Mouse (Mus musculus): ENCODE results near the gene Evx2. TPM values are rescaled to one million over a fixed set of nuclear protein-coding genes. Genes with fewer than 3 reads are reported as not detected.

Evx2 gene
- polyA plus RNA-seq, 1 experiment from 2014 or later = not detected

GRCm38 (mm10) chr2:74675666-74676282 lies 16.4 kb upstream of the Evx2 start:
- peak overlapping the region; percentile 58 for H3K9ac ChIP-seq (replicated peaks; ENCODE audit: low read length)
- peaks cover 56% of the 10 kb centered on the region for H3K4me1 ChIP-seq (ENCODE audit: insufficient read depth, low read length)
- H3K4me3 ChIP-seq (ENCODE audit: low read length) = peak overlapping the region; percentile 28
- H3K27ac ChIP-seq (ENCODE audit: low read length) = peak overlapping the region; percentile 61
- H3K9me3 ChIP-seq (ENCODE audit: low read length) = no peaks in the 10 kb centered on the region
- WGBS = 24% methylated on average over 24 of the region's 24 CpGs
- H3K4me2 ChIP-seq (replicated peaks; ENCODE audit: low read depth, low read length) = peak overlapping the region; percentile 51
- ATAC-seq (ENCODE audit: low FRiP score, low TSS enrichment) = 0 out of 2 replicates have a peak, but pooled peaks have one; percentile 0
- H3K36me3 ChIP-seq (ENCODE audit: insufficient read depth, low read length) = no peaks in the 10 kb centered on the region
- H3K27me3 ChIP-seq (ENCODE audit: insufficient read depth, low read length) = peaks cover 66% of the 10 kb centered on the region

DNA sequence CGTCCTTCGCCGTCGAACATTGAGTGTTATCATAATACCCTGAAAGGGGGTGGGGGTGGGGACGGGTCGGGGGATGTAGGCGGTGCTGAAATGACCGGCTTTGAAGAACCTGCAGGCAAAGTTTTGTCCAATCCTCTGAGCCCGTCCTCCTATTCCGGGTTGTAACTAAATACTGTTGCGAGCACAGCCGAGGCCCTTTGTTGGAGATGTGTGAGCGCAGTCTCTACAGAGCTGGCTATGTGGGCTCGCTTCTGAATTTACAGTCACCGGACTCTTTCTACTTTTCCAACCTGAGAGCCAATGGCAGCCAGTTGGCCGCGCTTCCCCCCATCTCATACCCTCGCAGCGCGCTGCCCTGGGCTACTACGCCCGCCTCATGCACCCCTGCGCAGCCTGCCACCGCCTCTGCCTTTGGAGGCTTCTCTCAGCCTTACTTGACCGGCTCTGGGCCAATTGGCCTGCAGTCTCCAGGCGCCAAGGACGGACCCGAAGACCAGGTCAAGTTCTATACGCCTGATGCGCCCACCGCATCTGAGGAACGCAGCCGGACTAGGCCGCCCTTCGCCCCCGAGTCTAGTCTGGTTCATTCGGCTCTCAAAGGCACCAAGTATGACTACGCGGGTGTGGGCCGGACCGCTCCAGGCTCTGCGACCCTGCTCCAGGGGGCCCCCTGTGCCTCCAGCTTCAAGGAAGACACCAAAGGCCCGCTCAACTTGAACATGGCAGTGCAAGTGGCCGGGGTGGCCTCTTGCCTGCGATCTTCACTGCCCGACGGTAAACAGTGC lies 15.7 kb upstream of the Evx2 start, which contains the start of gene Hoxd12:
TSS of gene Hoxd12 (plus strand) at position 133 of the 785 bp plus-strand sequence.
- 6% methylated on average over 47 of the region's 47 CpGs for WGBS
- Histone ChIP-seq H3K36me3 (ENCODE audit: insufficient read depth, low read length) (no peaks in the 10 kb centered on the region), H3K4me1 (ENCODE audit: insufficient read depth, low read length) (peaks cover 56% of the 10 kb centered on the region), H3K9me3 (ENCODE audit: low read length) (no peaks in the 10 kb centered on the region), H3K27me3 (ENCODE audit: insufficient read depth, low read length) (peaks cover 64% of the 10 kb centered on the region), H3K4me3 (ENCODE audit: low read length) (peak within 1 kb of the TSS; percentile 28), H3K27ac (ENCODE audit: low read length) (peak within 1 kb of the TSS; percentile 61), H3K9ac (replicated peaks; ENCODE audit: low read length) (peak within 1 kb of the TSS; percentile 58), H3K4me2 (replicated peaks; ENCODE audit: low read depth, low read length) (peak within 1 kb of the TSS; percentile 51)
- ATAC-seq (ENCODE audit: low FRiP score, low TSS enrichment) = 0 out of 2 replicates have a peak, but pooled peaks have one; percentile 24

GRCm38 (mm10) chr2:74673835-74674425 lies 14.6 kb upstream of the Evx2 start:
- ATAC-seq (ENCODE audit: low FRiP score, low TSS enrichment) = no peak
- WGBS = 14% methylated on average over 24 of the region's 24 CpGs
- Histone ChIP-seq H3K4me2 (replicated peaks; ENCODE audit: low read depth, low read length) (peak overlapping the region; percentile 29; the same call in 1 of the 2 replicates), H3K9me3 (ENCODE audit: low read length) (no peaks in the 10 kb centered on the region), H3K27me3 (ENCODE audit: insufficient read depth, low read length) (peaks cover 73% of the 10 kb centered on the region), H3K9ac (replicated peaks; ENCODE audit: low read length) (no peak overlapping the region; the same call in 1 of the 2 replicates), H3K4me1 (ENCODE audit: insufficient read depth, low read length) (peaks cover 55% of the 10 kb centered on the region), H3K27ac (ENCODE audit: low read length) (no peak overlapping the region), H3K4me3 (ENCODE audit: low read length) (no peak overlapping the region), H3K36me3 (ENCODE audit: insufficient read depth, low read length) (no peaks in the 10 kb centered on the region)

DNA sequence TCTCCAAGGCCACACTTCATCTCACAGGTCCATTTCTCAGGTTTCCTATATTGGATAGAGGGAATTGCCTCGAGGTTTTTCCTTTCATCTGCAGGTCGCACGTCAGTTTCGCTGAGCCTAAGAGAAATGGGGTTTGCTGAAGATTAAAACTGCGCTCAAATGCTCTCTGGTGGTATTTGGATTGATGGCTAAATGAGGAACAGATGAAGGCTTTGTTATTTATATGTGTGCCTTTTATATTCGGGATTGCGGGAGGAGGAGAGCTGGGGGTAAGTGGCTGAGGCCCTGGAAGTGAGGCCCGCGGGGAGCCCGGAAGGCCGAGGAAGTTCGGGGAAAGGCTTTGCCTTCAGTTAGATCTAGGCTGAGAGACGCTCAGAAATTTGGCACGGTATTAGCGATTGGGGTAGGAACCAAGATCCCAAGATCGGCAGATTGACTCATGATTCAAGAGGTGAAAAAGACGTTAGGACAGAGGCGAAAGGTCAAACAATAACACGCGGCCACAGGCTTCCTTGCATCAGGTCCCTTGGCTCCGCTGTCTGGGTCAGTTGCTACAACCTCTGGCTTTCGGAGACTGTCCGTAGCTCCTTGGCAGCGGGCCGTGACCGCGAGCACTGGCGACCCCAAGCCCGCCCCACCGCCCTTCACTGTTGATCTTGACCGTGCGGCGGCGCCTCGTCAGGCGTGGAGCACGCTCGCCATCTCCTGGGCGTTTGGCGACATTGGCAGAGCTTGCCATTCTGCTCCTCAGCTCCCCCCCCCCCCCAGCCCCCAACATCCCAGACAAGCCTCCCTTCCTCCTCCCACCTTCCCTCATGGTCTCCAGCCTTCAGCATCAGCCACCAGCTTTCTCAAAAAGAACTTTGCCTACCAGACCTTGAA lies 13.4 kb upstream of the Evx2 start:
- H3K27ac ChIP-seq (ENCODE audit: low read length) = no peak overlapping the region
- peak; percentile 36; the same call in 1 of the 2 replicates for ATAC-seq (ENCODE audit: low FRiP score, low TSS enrichment)
- no peaks in the 10 kb centered on the region for H3K9me3 ChIP-seq (ENCODE audit: low read length)
- H3K27me3 ChIP-seq (ENCODE audit: insufficient read depth, low read length) = peaks cover 85% of the 10 kb centered on the region
- peaks cover 50% of the 10 kb centered on the region for H3K4me1 ChIP-seq (ENCODE audit: insufficient read depth, low read length)
- H3K4me2 ChIP-seq (replicated peaks; ENCODE audit: low read depth, low read length) = peak overlapping the region; percentile 63
- no peak overlapping the region for H3K9ac ChIP-seq (replicated peaks; ENCODE audit: low read length)
- H3K36me3 ChIP-seq (ENCODE audit: insufficient read depth, low read length) = no peaks in the 10 kb centered on the region
- H3K4me3 ChIP-seq (ENCODE audit: low read length) = peak overlapping the region; percentile 37
- WGBS = 7% methylated on average over 39 of the region's 40 CpGs

GRCm38 (mm10) chr2:74671847-74672246 lies 12.5 kb upstream of the Evx2 start:
- H3K4me1 ChIP-seq (ENCODE audit: insufficient read depth, low read length) = peaks cover 42% of the 10 kb centered on the region
- WGBS = 42% methylated on average over 5 of the region's 5 CpGs
- H3K27me3 ChIP-seq (ENCODE audit: insufficient read depth, low read length) = peaks cover 92% of the 10 kb centered on the region
- H3K4me2 ChIP-seq (replicated peaks; ENCODE audit: low read depth, low read length) = no peak overlapping the region
- H3K9ac ChIP-seq (replicated peaks; ENCODE audit: low read length) = no peak overlapping the region
- no peak for ATAC-seq (ENCODE audit: low FRiP score, low TSS enrichment)
- no peaks in the 10 kb centered on the region for H3K36me3 ChIP-seq (ENCODE audit: insufficient read depth, low read length)
- no peak overlapping the region for H3K4me3 ChIP-seq (ENCODE audit: low read length)
- H3K9me3 ChIP-seq (ENCODE audit: low read length) = no peaks in the 10 kb centered on the region
- no peak overlapping the region for H3K27ac ChIP-seq (ENCODE audit: low read length)

DNA sequence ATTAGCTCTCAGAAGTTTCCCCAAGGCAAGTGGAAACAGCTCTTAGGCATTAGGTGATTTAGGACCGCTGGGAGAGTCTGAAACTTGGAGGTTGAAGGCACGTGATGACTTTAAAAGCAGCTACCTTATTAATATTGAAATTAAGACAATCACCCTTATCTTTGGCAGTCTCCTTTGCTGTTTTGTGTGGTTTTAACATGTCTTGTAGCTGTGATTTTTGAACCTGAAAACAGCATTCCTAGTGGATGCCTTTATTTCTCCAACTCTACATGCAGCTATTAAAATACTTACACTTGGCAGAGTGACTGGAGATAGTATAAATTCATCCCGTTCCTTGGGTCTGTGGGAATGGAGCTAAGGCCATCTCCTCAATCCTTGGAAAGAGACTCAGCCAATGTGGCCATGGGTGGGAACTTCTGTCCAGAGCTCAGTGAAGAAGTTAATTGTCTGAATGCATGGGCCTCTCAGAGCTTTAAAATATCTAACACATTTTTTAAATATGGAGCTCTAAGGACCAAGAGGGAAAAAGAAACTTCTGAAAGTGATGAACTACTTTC lies 11.4 kb upstream of the Evx2 start:
- Histone ChIP-seq H3K36me3 (ENCODE audit: insufficient read depth, low read length) (no peaks in the 10 kb centered on the region), H3K27me3 (ENCODE audit: insufficient read depth, low read length) (peaks cover 91% of the 10 kb centered on the region), H3K9me3 (ENCODE audit: low read length) (no peaks in the 10 kb centered on the region), H3K9ac (replicated peaks; ENCODE audit: low read length) (no peak overlapping the region), H3K4me1 (ENCODE audit: insufficient read depth, low read length) (peaks cover 31% of the 10 kb centered on the region), H3K4me3 (ENCODE audit: low read length) (no peak overlapping the region), H3K4me2 (replicated peaks; ENCODE audit: low read depth, low read length) (no peak overlapping the region), H3K27ac (ENCODE audit: low read length) (no peak overlapping the region)
- 11% methylated on average over 3 of the region's 3 CpGs for WGBS
- no peak for ATAC-seq (ENCODE audit: low FRiP score, low TSS enrichment)

GRCm38 (mm10) chr2:74669650-74670235 lies 10.4 kb upstream of the Evx2 start:
- peaks cover 24% of the 10 kb centered on the region for H3K4me1 ChIP-seq (ENCODE audit: insufficient read depth, low read length)
- ATAC-seq (ENCODE audit: low FRiP score, low TSS enrichment) = no peak
- no peak overlapping the region for H3K27ac ChIP-seq (ENCODE audit: low read length)
- H3K9me3 ChIP-seq (ENCODE audit: low read length) = no peaks in the 10 kb centered on the region
- H3K9ac ChIP-seq (replicated peaks; ENCODE audit: low read length) = no peak overlapping the region
- WGBS = 5% methylated on average over 14 of the region's 14 CpGs
- H3K36me3 ChIP-seq (ENCODE audit: insufficient read depth, low read length) = no peaks in the 10 kb centered on the region
- no peak overlapping the region for H3K4me3 ChIP-seq (ENCODE audit: low read length)
- peaks cover 90% of the 10 kb centered on the region for H3K27me3 ChIP-seq (ENCODE audit: insufficient read depth, low read length)
- no peak overlapping the region for H3K4me2 ChIP-seq (replicated peaks; ENCODE audit: low read depth, low read length)

DNA sequence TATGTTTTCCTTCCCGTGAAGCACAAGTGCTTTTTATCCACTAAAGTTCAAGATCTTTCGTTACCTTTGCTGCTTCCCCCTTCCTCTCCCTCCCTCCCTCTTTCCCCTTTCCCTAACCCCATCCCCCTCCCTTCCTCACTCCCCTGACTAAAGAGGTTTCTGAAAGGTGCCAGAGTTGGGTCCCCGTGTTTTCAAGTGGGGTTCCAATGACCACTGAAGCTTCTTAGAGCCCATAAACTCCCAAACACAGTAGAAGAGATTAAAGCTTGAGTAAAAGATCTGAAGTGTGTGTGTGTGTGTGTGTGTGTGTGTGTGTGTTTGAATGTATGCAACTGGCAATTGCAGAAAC lies 9.8 kb upstream of the Evx2 start:
- peaks cover 92% of the 10 kb centered on the region for H3K27me3 ChIP-seq (ENCODE audit: insufficient read depth, low read length)
- H3K4me1 ChIP-seq (ENCODE audit: insufficient read depth, low read length) = peaks cover 24% of the 10 kb centered on the region
- H3K9me3 ChIP-seq (ENCODE audit: low read length) = no peaks in the 10 kb centered on the region
- H3K9ac ChIP-seq (replicated peaks; ENCODE audit: low read length) = no peak overlapping the region
- no peak overlapping the region for H3K4me2 ChIP-seq (replicated peaks; ENCODE audit: low read depth, low read length)
- no peak overlapping the region for H3K4me3 ChIP-seq (ENCODE audit: low read length)
- ATAC-seq (ENCODE audit: low FRiP score, low TSS enrichment) = no peak
- 3% methylated on average over 3 of the region's 3 CpGs for WGBS
- no peak overlapping the region for H3K27ac ChIP-seq (ENCODE audit: low read length)
- H3K36me3 ChIP-seq (ENCODE audit: insufficient read depth, low read length) = no peaks in the 10 kb centered on the region
